Mouse (Mus musculus): ENCODE measurements around the gene Ptpro. TPM values are rescaled to one million over a fixed set of nuclear protein-coding genes. Genes with fewer than 3 reads are reported as not detected.

Ptpro gene
- polyA plus RNA-seq, 2 experiments, result 0.40 to 0.55 TPM

DNA sequence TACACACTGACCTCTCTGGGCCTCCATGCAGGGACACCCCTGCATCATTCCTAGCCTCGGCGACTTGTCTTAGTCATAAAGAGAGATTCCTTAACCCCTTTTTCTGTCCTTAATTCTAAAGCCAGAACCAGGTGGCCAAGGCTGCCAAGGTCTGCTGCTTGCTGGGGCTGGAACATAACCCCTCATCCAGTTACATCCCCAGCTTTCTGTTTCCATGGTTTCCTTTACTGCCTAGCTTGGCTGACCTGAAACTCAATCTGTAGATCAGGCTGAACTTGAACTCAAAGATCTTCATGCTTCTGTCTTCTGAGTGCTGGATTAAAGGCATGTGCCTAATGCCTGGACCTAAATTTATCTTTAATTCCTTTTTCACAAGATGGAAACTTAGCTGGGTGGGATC lies 51.7 kb downstream of the Ptpro start:
- TF ChIP-seq EP300 (IDR thresholded peaks at IDR 0.05; ENCODE audit: low read depth) (no peak), CTCF (IDR thresholded peaks at IDR 0.05; ENCODE audit: low read depth) (no peak)
- Histone ChIP-seq H3K4me2 (ENCODE audit: low read depth) (no peak overlapping the region), H3K4me3 (ENCODE audit: insufficient read depth in 1 of 2, low read depth in 2 of 2, low read length in 2 of 2) (no peak overlapping the region), H3K27me3 (ENCODE audit: control insufficient read depth, insufficient read depth, low read length) (no peaks in the 10 kb centered on the region), H3K36me3 (replicated peaks; ENCODE audit: control insufficient read depth, insufficient read depth, low read depth) (no peaks in the 10 kb centered on the region), H3K9ac (replicated peaks) (no peak overlapping the region), H3K4me1 (replicated peaks; ENCODE audit: control insufficient read depth in 2 of 2, insufficient read depth in 2 of 2, low read length in 1 of 2) (no peaks in the 10 kb centered on the region), H3K9me3 (ENCODE audit: control insufficient read depth, low read length) (no peaks in the 10 kb centered on the region), H3K27ac (no peak overlapping the region)
- 65% methylated on average over 2 of the region's 2 CpGs for WGBS (ENCODE audit: insufficient replicate concordance)
- ATAC-seq (ENCODE audit: insufficient read depth), result no peak
- no peak for DNase-seq (ENCODE audit: low read depth in 3 of 3, low spot score in 3 of 3)

GRCm38 (mm10) chr6:137315265-137315664 lies 63.1 kb downstream of the Ptpro start:
- peaks cover 14 to 29% of the 10 kb centered on the region in 2 experiments for H3K4me1 ChIP-seq (replicated peaks; ENCODE audit: control insufficient read depth in 2 of 2, insufficient read depth in 2 of 2, low read length in 1 of 2)

DNA sequence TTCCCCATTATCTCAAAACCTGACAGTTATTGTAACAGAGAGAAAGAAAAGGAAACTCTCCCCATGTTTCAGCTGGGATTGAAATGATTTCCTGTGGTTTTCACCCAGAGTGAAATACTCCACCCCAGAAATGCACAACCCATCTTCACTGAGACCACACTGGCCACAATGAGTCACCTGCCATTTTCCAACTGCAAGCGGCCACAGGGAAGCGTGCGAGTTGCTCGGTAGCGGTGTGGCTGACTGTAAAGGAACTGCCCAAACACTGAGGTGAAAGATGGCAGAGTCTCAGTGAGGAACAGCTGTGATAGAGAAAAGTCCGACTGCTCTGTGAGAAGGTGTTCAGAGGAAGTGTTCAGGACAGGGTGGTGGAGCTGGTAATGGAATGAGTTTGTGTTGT lies 64.2 kb downstream of the Ptpro start:
- no peak for TF ChIP-seq CTCF (IDR thresholded peaks at IDR 0.05; ENCODE audit: low read depth)
- TF ChIP-seq EP300 (IDR thresholded peaks at IDR 0.05; ENCODE audit: low read depth), result no peak
- no peaks in the 10 kb centered on the region for H3K36me3 ChIP-seq (replicated peaks; ENCODE audit: control insufficient read depth, insufficient read depth, low read depth)
- no peaks in the 10 kb centered on the region for H3K9me3 ChIP-seq (ENCODE audit: control insufficient read depth, low read length)
- no peak overlapping the region for H3K4me2 ChIP-seq (ENCODE audit: low read depth)
- H3K9ac ChIP-seq (replicated peaks), result no peak overlapping the region
- peaks cover 16 to 29% of the 10 kb centered on the region in 2 experiments for H3K4me1 ChIP-seq (replicated peaks; ENCODE audit: control insufficient read depth in 2 of 2, insufficient read depth in 2 of 2, low read length in 1 of 2)
- DNase-seq (ENCODE audit: low read depth in 3 of 3, low spot score in 3 of 3) (no peak), ATAC-seq (ENCODE audit: insufficient read depth) (no peak)
- H3K4me3 ChIP-seq (ENCODE audit: insufficient read depth in 1 of 2, low read depth in 2 of 2, low read length in 2 of 2), result no peak overlapping the region
- no peaks in the 10 kb centered on the region for H3K27me3 ChIP-seq (ENCODE audit: control insufficient read depth, insufficient read depth, low read length)
- H3K27ac ChIP-seq, result no peak overlapping the region
- 18% methylated on average over 6 of the region's 6 CpGs for WGBS (ENCODE audit: insufficient replicate concordance)

More at GRCm38 (mm10) chr6:137315265-137315664, 63.1 kb downstream of the Ptpro start:
- 26% methylated on average over 4 of the region's 4 CpGs for WGBS (ENCODE audit: insufficient replicate concordance)
- Histone ChIP-seq H3K27ac (no peak overlapping the region), H3K4me2 (ENCODE audit: low read depth) (no peak overlapping the region), H3K36me3 (replicated peaks; ENCODE audit: control insufficient read depth, insufficient read depth, low read depth) (no peaks in the 10 kb centered on the region), H3K27me3 (ENCODE audit: control insufficient read depth, insufficient read depth, low read length) (no peaks in the 10 kb centered on the region), H3K9ac (replicated peaks) (no peak overlapping the region), H3K4me3 (ENCODE audit: insufficient read depth in 1 of 2, low read depth in 2 of 2, low read length in 2 of 2) (no peak overlapping the region), H3K9me3 (ENCODE audit: control insufficient read depth, low read length) (no peaks in the 10 kb centered on the region)
- no peak for ATAC-seq (ENCODE audit: insufficient read depth)
- no peak for TF ChIP-seq CTCF (IDR thresholded peaks at IDR 0.05; ENCODE audit: low read depth)
- TF ChIP-seq EP300 (IDR thresholded peaks at IDR 0.05; ENCODE audit: low read depth), result no peak
- no peak for DNase-seq (ENCODE audit: low read depth in 3 of 3, low spot score in 3 of 3)

DNA sequence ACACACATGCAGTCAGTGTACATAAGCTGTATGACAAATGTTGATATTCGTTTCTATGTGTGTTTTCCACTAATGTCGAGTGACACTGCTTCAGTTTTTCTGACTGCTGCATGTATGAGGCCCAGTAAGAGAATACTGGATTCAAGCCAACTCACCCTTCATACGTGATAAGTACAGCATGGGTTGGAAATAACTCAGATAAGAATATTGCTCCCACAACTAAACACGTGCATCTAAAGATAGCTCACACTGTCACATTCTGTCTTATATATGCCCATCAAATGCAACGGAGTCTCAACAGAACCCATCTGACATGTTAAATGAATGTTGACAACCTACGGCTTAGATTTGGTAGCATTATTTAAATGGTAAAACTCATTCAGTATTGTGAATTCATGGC lies 65.4 kb downstream of the Ptpro start:
- H3K4me1 ChIP-seq (replicated peaks; ENCODE audit: control insufficient read depth in 2 of 2, insufficient read depth in 2 of 2, low read length in 1 of 2), result peaks cover 16 to 29% of the 10 kb centered on the region in 2 experiments
- H3K27me3 ChIP-seq (ENCODE audit: control insufficient read depth, insufficient read depth, low read length), result no peaks in the 10 kb centered on the region
- peak; percentile 89 for ATAC-seq (ENCODE audit: insufficient read depth)
- TF ChIP-seq EP300 (IDR thresholded peaks at IDR 0.05; ENCODE audit: low read depth) (peak; percentile 86), CTCF (IDR thresholded peaks at IDR 0.05; ENCODE audit: low read depth) (no peak)
- no peaks in the 10 kb centered on the region for H3K9me3 ChIP-seq (ENCODE audit: control insufficient read depth, low read length)
- peak overlapping the region; percentile 48 for H3K4me2 ChIP-seq (ENCODE audit: low read depth)
- peak overlapping the region; percentile 54; the same call in 1 of the 2 replicates for H3K27ac ChIP-seq
- no peak overlapping the region for H3K9ac ChIP-seq (replicated peaks)
- no peaks in the 10 kb centered on the region for H3K36me3 ChIP-seq (replicated peaks; ENCODE audit: control insufficient read depth, insufficient read depth, low read depth)
- WGBS (ENCODE audit: insufficient replicate concordance), result 28% methylated on average over 6 of the region's 6 CpGs
- H3K4me3 ChIP-seq (ENCODE audit: insufficient read depth in 1 of 2, low read depth in 2 of 2, low read length in 2 of 2), result no peak overlapping the region
- DNase-seq (ENCODE audit: low read depth in 3 of 3, low spot score in 3 of 3), result peak in 2 of 3 experiments; percentile 41 to 47

DNA sequence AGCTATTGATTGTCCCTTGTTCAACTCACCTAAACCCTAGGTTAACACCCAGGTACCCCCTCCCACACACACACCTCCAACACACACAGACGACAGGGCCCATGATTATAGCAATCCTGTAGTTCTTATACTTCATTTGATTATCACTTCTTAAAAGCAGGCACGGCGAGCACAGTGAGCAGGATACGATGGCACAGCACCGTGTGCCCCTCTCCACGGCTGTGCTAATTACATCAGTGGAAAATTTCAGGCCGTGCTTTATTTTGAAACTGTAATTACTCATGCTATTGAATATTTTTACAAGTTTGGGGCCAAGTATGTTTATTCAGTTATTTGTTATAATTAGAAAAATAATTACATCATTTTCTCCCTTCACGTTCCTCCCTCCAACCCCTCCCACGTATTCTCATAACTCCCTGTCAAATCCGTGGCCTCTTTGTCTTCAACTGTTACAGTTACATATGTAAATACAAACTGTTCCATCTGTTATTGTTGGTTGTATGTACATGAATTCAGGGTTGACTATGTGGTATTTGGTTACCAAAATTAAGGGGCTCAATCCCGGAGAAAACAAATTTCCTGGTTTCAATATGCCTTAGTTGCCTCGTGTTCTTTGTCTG lies 66.2 kb downstream of the Ptpro start:
- Histone ChIP-seq H3K4me3 (ENCODE audit: insufficient read depth in 1 of 2, low read depth in 2 of 2, low read length in 2 of 2) (no peak overlapping the region), H3K9me3 (ENCODE audit: control insufficient read depth, low read length) (no peaks in the 10 kb centered on the region), H3K27ac (peak overlapping the region; percentile 54; the same call in 1 of the 2 replicates), H3K4me2 (ENCODE audit: low read depth) (no peak overlapping the region), H3K4me1 (replicated peaks; ENCODE audit: control insufficient read depth in 2 of 2, insufficient read depth in 2 of 2, low read length in 1 of 2) (peaks cover 16 to 29% of the 10 kb centered on the region in 2 experiments), H3K27me3 (ENCODE audit: control insufficient read depth, insufficient read depth, low read length) (no peaks in the 10 kb centered on the region), H3K36me3 (replicated peaks; ENCODE audit: control insufficient read depth, insufficient read depth, low read depth) (no peaks in the 10 kb centered on the region), H3K9ac (replicated peaks) (no peak overlapping the region)
- no peak for DNase-seq (ENCODE audit: low read depth in 3 of 3, low spot score in 3 of 3)
- no peak for ATAC-seq (ENCODE audit: insufficient read depth)
- WGBS (ENCODE audit: insufficient replicate concordance), result 79% methylated on average over 12 of the region's 12 CpGs
- TF ChIP-seq EP300 (IDR thresholded peaks at IDR 0.05; ENCODE audit: low read depth) (no peak), CTCF (IDR thresholded peaks at IDR 0.05; ENCODE audit: low read depth) (no peak)

Measured in liver, embryonic 14.5 days (tissue).